Mouse (Mus musculus) liver, postnatal 0 days (tissue): ENCODE data around the gene Igf2bp1.

Source experiments
- CTCF ChIP-seq: sonication (generic); IDR thresholded peaks from 2 replicates; pipeline ENCODE4 v1.5.1; 2016; ENCODE audit warnings: antibody characterized with exemption, low read depth
- EP300 ChIP-seq: IDR thresholded peaks from 2 replicates; pipeline ENCODE4 v1.6.1; 2016; ENCODE audit warnings: antibody characterized with exemption, low read depth, mild to moderate bottlenecking

DNA sequence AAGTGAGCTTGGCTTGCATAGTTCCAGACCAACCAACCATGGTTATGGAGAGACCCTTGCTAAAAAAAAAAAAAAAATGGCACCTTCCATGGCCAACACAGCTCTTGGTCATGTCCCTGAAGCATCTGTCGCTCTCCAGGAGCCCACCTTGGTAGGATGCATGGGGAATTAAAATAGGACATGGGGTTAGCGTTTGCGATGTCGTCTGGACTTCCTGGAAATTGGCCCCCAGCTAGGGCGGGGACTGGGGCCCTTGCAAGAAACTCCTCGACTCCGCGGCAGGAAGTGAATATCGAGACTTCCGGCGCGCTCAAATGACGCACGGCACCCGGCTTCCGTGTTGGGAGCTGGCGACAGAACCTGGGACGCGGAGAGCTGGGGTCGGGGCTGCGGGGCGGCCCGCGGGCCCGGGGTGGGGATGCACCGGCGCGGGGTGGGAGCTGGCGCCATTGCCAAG, 28.9 kb upstream of the Igf2bp1 start, which contains the start of gene Snf8:
- no peak for TF ChIP-seq CTCF
- no peak; the same call in 1 of the 2 replicates for TF ChIP-seq EP300
